Mouse (Mus musculus): ENCODE results near the gene Srrd.

DNA sequence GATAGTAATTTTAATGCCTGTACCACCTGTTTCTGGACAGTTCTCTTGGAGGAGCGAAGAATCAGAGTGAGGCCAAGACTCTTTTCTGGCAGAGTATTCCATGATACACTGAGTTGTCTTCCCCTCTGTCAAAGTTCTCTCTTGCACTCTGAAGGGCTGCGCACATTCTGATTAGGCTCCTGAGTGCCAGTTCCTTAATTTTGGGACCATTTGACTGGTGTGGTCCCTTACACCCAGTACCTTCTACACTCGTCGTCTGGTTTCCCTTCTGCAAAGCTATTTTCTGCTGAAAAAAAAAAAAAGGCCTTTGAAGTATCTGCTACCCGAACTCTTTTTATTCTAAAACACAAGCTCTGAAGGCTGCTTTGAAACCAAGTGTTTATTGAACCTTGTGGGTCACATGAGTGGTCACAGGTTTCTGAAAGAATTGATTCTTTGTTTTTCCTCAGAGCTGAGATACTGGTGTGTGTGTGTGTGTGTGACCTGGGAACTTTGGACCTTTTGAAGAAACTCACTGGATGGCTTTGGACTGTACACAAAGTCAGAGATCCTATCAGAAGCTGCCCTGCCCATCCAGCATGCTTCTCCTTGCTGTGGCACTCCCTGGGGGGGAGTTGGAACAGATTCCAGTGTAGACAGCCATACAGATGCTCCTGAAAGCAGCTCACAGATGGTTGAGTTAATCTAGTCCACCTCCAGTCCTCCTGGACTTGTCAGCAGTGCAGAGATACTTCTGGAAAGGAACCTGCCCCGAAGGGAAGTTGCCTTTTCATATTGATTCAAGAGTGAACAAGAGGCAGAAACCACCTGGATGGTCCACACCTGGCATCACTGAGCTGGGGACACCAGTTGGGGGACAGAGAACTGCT, 1.5 kb upstream of the Srrd start:
- TF ChIP-seq EP300 (IDR thresholded peaks at IDR 0.05) (no peak), CTCF (IDR thresholded peaks at IDR 0.05) (no peak)
